Comparison of ENCODE assay signal across 8 mouse cellular contexts in the genomic region with DNA sequence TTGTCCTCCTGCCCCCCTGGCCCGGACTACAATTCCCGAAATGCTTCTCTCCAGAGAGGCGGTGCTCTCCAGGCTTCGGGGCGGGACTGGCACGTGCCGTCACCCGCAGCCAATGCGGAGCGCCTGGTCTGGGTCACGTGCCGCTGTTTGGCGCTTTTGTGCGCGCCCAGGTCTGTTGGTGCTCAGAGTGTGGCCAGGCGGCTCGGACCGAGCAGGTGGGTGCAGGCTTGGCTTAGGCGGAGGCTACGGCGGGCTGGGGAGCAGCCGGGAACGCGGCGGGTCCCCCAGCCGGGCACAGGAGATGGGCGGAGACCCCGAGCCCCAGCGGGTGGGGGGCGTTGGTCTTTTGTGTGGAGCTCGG. TPM values are rescaled to one million over a fixed set of nuclear protein-coding genes. Genes with fewer than 3 reads are reported as not detected.
A peak's percentile ranks its signal among the peaks of the same experiment; 100 is the strongest.
DNase-seq lines count a peak whose midpoint lies in the region; ATAC-seq and TF ChIP-seq lines count a peak whose summit lies in the region.

A gene (plus strand): TSS at position 106 of the 361 bp plus-strand sequence.

- peak; percentile 98 for TF ChIP-seq POLR2A in testis, adult 2 months (IDR thresholded peaks at IDR 0.05; ENCODE audit: control insufficient read depth, low read depth, low read length)

- TF ChIP-seq EP300 in heart, postnatal 0 days (IDR thresholded peaks at IDR 0.05; ENCODE audit: low read depth) = no peak

- peak within 1 kb of the TSS; percentile 94 for H3K4me3 ChIP-seq in forebrain, embryonic 11.5 days (ENCODE audit: low read depth, low read length)
- peak within 1 kb of the TSS; percentile 87 for H3K4me3 ChIP-seq in heart, postnatal 0 days (ENCODE audit: low read depth, low read length)
- peak within 1 kb of the TSS; percentile 99 for H3K4me3 ChIP-seq in liver, embryonic 16.5 days (ENCODE audit: low read depth, low read length)
- peak within 1 kb of the TSS; percentile 83 for H3K4me3 ChIP-seq in neural tube, embryonic 13.5 days
- peak within 1 kb of the TSS; percentile 91 for H3K4me3 ChIP-seq in testis, adult 2 months (ENCODE audit: control insufficient read depth, low read depth, low read length)

- H3K9me3 ChIP-seq in forebrain, embryonic 11.5 days (ENCODE audit: control insufficient read depth, low read length) = no peaks in the 10 kb centered on the region; the same call in 1 of the 2 replicates
- no peaks in the 10 kb centered on the region for H3K9me3 ChIP-seq in heart, postnatal 0 days (replicated peaks; ENCODE audit: control insufficient read depth, low read length)
- H3K9me3 ChIP-seq in liver, embryonic 16.5 days (replicated peaks; ENCODE audit: control insufficient read depth, low read length) = no peaks in the 10 kb centered on the region
- no peaks in the 10 kb centered on the region for H3K9me3 ChIP-seq in neural tube, embryonic 13.5 days

- H3K4me1 ChIP-seq in forebrain, embryonic 11.5 days (replicated peaks; ENCODE audit: control insufficient read depth, insufficient read depth, low read length) = peaks cover 16% of the 10 kb centered on the region; the same call in 1 of the 2 replicates
- 0 out of 2 replicates have a peak, but pooled peaks cover 7% of the 10 kb centered on the region for H3K4me1 ChIP-seq in heart, postnatal 0 days (ENCODE audit: control insufficient read depth, insufficient read depth)
- H3K4me1 ChIP-seq in liver, embryonic 16.5 days (ENCODE audit: control insufficient read depth, low read depth, low read length) = peaks cover 14% of the 10 kb centered on the region
- H3K4me1 ChIP-seq in neural tube, embryonic 13.5 days (replicated peaks) = peaks cover 47% of the 10 kb centered on the region
- peaks cover 8% of the 10 kb centered on the region for H3K4me1 ChIP-seq in testis, adult 2 months (ENCODE audit: control insufficient read depth, insufficient read depth, low read length)

- ATAC-seq in forebrain, embryonic 11.5 days (replicated peaks; ENCODE audit: low FRiP score) = peak; percentile 94
- ATAC-seq in heart, postnatal 0 days (ENCODE audit: insufficient read depth, low read depth) = peak; percentile 93
- peak; percentile 93 for ATAC-seq in liver, embryonic 16.5 days (ENCODE audit: low read depth)
- peak; percentile 96 for ATAC-seq in neural tube, embryonic 13.5 days (ENCODE audit: low read depth)

- peak; percentile 73 to 80 for DNase-seq in CD8-positive naive resting alpha-beta T cell, adult 2 months (ENCODE audit: low read depth in 2 of 2, low spot score in 2 of 2)
- peak; percentile 88 for DNase-seq in c-Kit-positive CD71-negative TER-119-negative erythroid progenitor cells, embryonic 14.5 days (ENCODE audit: low read depth)
- peak; percentile 98 for DNase-seq in forebrain, embryonic 11.5 days (ENCODE audit: low spot score)
- DNase-seq in heart, postnatal 0 days (ENCODE audit: low spot score) = peak; percentile 93
- DNase-seq in kidney, postnatal 4 days = peak; percentile 94 to 97

- H3K9ac ChIP-seq in forebrain, embryonic 11.5 days (ENCODE audit: low read length) = peak within 1 kb of the TSS; percentile 99
- peak within 1 kb of the TSS; percentile 71 for H3K9ac ChIP-seq in heart, postnatal 0 days (replicated peaks; ENCODE audit: low read depth, low read length)
- H3K9ac ChIP-seq in liver, embryonic 16.5 days (ENCODE audit: low read depth, low read length) = peak within 1 kb of the TSS; percentile 95
- H3K9ac ChIP-seq in neural tube, embryonic 13.5 days = peak within 1 kb of the TSS; percentile 94

- WGBS in forebrain, embryonic 11.5 days = under 1% methylated on average over 31 of the region's 31 CpGs
- WGBS in heart, postnatal 0 days = 0% methylated on average over 31 of the region's 31 CpGs
- WGBS in liver, embryonic 16.5 days (ENCODE audit: insufficient replicate concordance) = 0% methylated on average over 30 of the region's 31 CpGs
- under 1% methylated on average over 31 of the region's 31 CpGs for WGBS in neural tube, embryonic 13.5 days

- H3K27ac ChIP-seq in forebrain, embryonic 11.5 days (ENCODE audit: low read depth, low read length) = peak within 1 kb of the TSS; percentile 96
- peak within 1 kb of the TSS; percentile 80 for H3K27ac ChIP-seq in heart, postnatal 0 days (ENCODE audit: low read depth)
- peak within 1 kb of the TSS; percentile 92 for H3K27ac ChIP-seq in liver, embryonic 16.5 days (ENCODE audit: low read length)
- H3K27ac ChIP-seq in neural tube, embryonic 13.5 days (replicated peaks) = peak within 1 kb of the TSS; percentile 98
- peak within 1 kb of the TSS; percentile 94 for H3K27ac ChIP-seq in testis, adult 2 months (ENCODE audit: control insufficient read depth, insufficient read depth, low read depth, low read length)

- peak within 1 kb of the TSS; percentile 98 for H3K4me2 ChIP-seq in forebrain, embryonic 11.5 days (ENCODE audit: low read depth, low read length, severe bottlenecking)
- peak within 1 kb of the TSS; percentile 98 for H3K4me2 ChIP-seq in heart, postnatal 0 days (ENCODE audit: low read depth, low read length)
- peak within 1 kb of the TSS; percentile 98 for H3K4me2 ChIP-seq in liver, embryonic 16.5 days (ENCODE audit: low read depth, low read length)
- peak within 1 kb of the TSS; percentile 83 for H3K4me2 ChIP-seq in neural tube, embryonic 13.5 days

- H3K27me3 ChIP-seq in forebrain, embryonic 11.5 days (ENCODE audit: control insufficient read depth, insufficient read depth, low read length) = no peaks in the 10 kb centered on the region
- H3K27me3 ChIP-seq in heart, postnatal 0 days (ENCODE audit: control insufficient read depth, insufficient read depth, low read length) = no peaks in the 10 kb centered on the region
- no peaks in the 10 kb centered on the region for H3K27me3 ChIP-seq in liver, embryonic 16.5 days (ENCODE audit: control insufficient read depth, insufficient read depth, low read depth, low read length)
- no peaks in the 10 kb centered on the region for H3K27me3 ChIP-seq in neural tube, embryonic 13.5 days
- H3K27me3 ChIP-seq in testis, adult 2 months (ENCODE audit: control insufficient read depth, insufficient read depth, low read length) = no peaks in the 10 kb centered on the region

- H3K36me3 ChIP-seq in forebrain, embryonic 11.5 days (ENCODE audit: control insufficient read depth, insufficient read depth, low read length) = peaks cover 9% of the 10 kb centered on the region
- peaks cover 25% of the 10 kb centered on the region for H3K36me3 ChIP-seq in heart, postnatal 0 days (replicated peaks; ENCODE audit: control insufficient read depth, insufficient read depth, low read length)
- peaks cover 24% of the 10 kb centered on the region for H3K36me3 ChIP-seq in liver, embryonic 16.5 days (ENCODE audit: control insufficient read depth, insufficient read depth)
- H3K36me3 ChIP-seq in neural tube, embryonic 13.5 days = peaks cover 23% of the 10 kb centered on the region
- H3K36me3 ChIP-seq in testis, adult 2 months (ENCODE audit: control insufficient read depth, insufficient read depth, low read length) = peaks cover 2% of the 10 kb centered on the region

- TF ChIP-seq CTCF in heart, postnatal 0 days (IDR thresholded peaks at IDR 0.05; ENCODE audit: low read depth) = no peak
- TF ChIP-seq CTCF in testis, adult 2 months (IDR thresholded peaks at IDR 0.05; ENCODE audit: control insufficient read depth, insufficient read depth, insufficient replicate concordance, low read depth, low read length) = no peak

RNA-seq across cellular contexts. Expression of the gene that starts here (rescaled TPM):
- polyA plus RNA-seq in forebrain, embryonic 11.5 days (2014; fragmentation: Nextera tagmentation; extraction: Ambion mirVana) = 3,131 and 3,150 TPM in 2 replicates
- total RNA-seq in heart, postnatal 0 days (2014; rRNA removed; ENCODE audit: low replicate concordance) = 149 and 227 TPM in 2 replicates
- 372 and 387 TPM in 2 replicates for polyA plus RNA-seq in heart, postnatal 0 days (2015; fragmentation: Nextera tagmentation; extraction: Ambion mirVana)
- 360 and 407 TPM in 2 replicates for polyA plus RNA-seq in liver, embryonic 16.5 days (2015; fragmentation: Nextera tagmentation; extraction: Ambion mirVana)
- polyA plus RNA-seq in neural tube, embryonic 13.5 days (2015; fragmentation: Nextera tagmentation; extraction: Ambion mirVana) = 6,082 and 6,118 TPM in 2 replicates
- polyA plus RNA-seq in testis, adult 2 months (2012; rRNA removed) = 109 and 126 TPM in 2 replicates

Comparison
In these comparisons a context has a peak if more than half of its experiments do, and no peak if none do; other contexts are left out.
1. Peak in every context shown above with its lines: DNase-seq, ATAC-seq, H3K4me3 ChIP-seq and H3K27ac ChIP-seq.